Mouse (Mus musculus): ENCODE measurements around the gene Cd209d. TPM values are rescaled to one million over a fixed set of nuclear protein-coding genes. Genes with fewer than 3 reads are reported as not detected.
"Not testable (repeated sequence)": the region's sequence is repeated elsewhere in the genome, so short reads cannot be mapped to it uniquely, and the experiment has no call there.

The Cd209d gene
- polyA plus RNA-seq (2012; rRNA removed): not detected in 2 replicates

- Histone ChIP-seq H3K27ac (ENCODE audit: insufficient read depth, low read length) (no peak within 1 kb of the TSS), H3K4me1 (ENCODE audit: control insufficient read depth, insufficient read depth, low read length) (no peaks in the 10 kb centered on the region), H3K4me3 (ENCODE audit: insufficient read depth, low read length) (no peak within 1 kb of the TSS)
- TF ChIP-seq POLR2A (IDR thresholded peaks at IDR 0.05; ENCODE audit: extremely low read depth, insufficient read depth, low read length): no peak
- TF ChIP-seq CTCF (IDR thresholded peaks at IDR 0.05; ENCODE audit: extremely low read depth, insufficient read depth, low read length): no peak
These were observed at the start of gene Cd209d for GRCm38 (mm10) chr8:3878455-3878854. TSS of gene Cd209d (minus strand) at chr8:3878555.

DNA sequence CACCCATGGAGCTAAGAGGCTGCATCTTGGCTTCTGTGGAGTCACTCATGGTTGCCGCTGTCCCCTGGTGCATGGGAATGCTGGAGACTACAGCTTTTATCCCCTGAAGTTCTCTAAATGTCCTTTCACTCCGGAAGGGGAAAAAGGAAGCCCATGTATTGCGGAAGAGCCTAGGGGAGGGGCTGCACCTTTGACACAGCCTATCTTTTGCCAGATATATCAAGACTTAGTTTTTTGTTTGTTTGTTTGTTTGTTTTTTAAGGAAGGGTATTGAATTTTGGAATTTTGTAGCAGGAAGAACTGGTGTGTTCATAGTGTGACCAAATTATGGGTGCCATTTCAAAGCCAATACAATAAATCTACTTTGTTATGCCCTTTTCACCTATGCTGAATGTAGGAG lies 48.4 kb upstream of the Cd209d start, which contains the start of gene Cd209b:
Gene Cd209b (minus strand): TSS at position 101 of the 400 bp plus-strand sequence.
- no peak within 1 kb of the TSS for H3K4me3 ChIP-seq (ENCODE audit: insufficient read depth, low read length)
- H3K27ac ChIP-seq (ENCODE audit: insufficient read depth, low read length): no peak within 1 kb of the TSS
- TF ChIP-seq POLR2A (IDR thresholded peaks at IDR 0.05; ENCODE audit: extremely low read depth, insufficient read depth, low read length): no peak
- TF ChIP-seq CTCF (IDR thresholded peaks at IDR 0.05; ENCODE audit: extremely low read depth, insufficient read depth, low read length): no peak
- no peaks in the 10 kb centered on the region for H3K4me1 ChIP-seq (ENCODE audit: control insufficient read depth, insufficient read depth, low read length)

- Histone ChIP-seq H3K4me1 (ENCODE audit: control insufficient read depth, insufficient read depth, low read length) (no peaks in the 10 kb centered on the region), H3K27ac (ENCODE audit: insufficient read depth, low read length) (no peak overlapping the region), H3K4me3 (ENCODE audit: insufficient read depth, low read length) (no peak overlapping the region)
- TF ChIP-seq CTCF (IDR thresholded peaks at IDR 0.05; ENCODE audit: extremely low read depth, insufficient read depth, low read length) (no peak), POLR2A (IDR thresholded peaks at IDR 0.05; ENCODE audit: extremely low read depth, insufficient read depth, low read length) (no peak)
These were observed 2.2 kb downstream of the Cd209d start for GRCm38 (mm10) chr8:3876121-3876520.

GRCm38 (mm10) chr8:3862736-3863135 lies 15.6 kb downstream of the Cd209d start:
- H3K27ac ChIP-seq (ENCODE audit: insufficient read depth, low read length); H3K4me3 ChIP-seq (ENCODE audit: insufficient read depth, low read length); H3K4me1 ChIP-seq (ENCODE audit: control insufficient read depth, insufficient read depth, low read length): not testable (repeated sequence)

DNA sequence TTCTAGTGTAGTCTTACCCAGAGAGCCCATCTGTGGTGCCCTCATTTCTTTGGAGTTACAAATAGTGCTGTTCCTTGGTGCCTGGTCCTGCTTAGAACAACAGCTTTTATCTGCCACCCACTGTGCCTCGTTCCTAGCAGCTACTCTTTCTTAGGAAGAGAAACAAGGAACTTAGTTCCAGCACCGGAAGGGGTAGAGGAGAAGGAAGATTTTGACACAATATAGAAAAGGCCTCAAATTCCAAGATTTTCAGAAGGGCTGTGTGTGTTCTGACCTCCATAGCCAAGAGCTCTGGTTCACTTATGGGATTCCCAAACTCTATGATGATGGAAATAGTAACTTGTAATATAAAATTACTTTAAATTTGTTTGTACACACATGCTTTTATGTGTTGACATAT lies 24.1 kb downstream of the Cd209d start, which contains the start of gene Cd209e:
Gene Cd209e (minus strand): TSS at position 101 of the 400 bp plus-strand sequence.
- H3K4me1 ChIP-seq (ENCODE audit: control insufficient read depth, insufficient read depth, low read length): no peaks in the 10 kb centered on the region
- no peak within 1 kb of the TSS for H3K4me3 ChIP-seq (ENCODE audit: insufficient read depth, low read length)
- TF ChIP-seq CTCF (IDR thresholded peaks at IDR 0.05; ENCODE audit: extremely low read depth, insufficient read depth, low read length) (no peak), POLR2A (IDR thresholded peaks at IDR 0.05; ENCODE audit: extremely low read depth, insufficient read depth, low read length) (no peak)
- no peak within 1 kb of the TSS for H3K27ac ChIP-seq (ENCODE audit: insufficient read depth, low read length)

Other genes with a start within 250 kb of the Cd209d start
- 274 and 285 TPM in 2 replicates for gene Stxbp2, start 247.6 kb downstream of the Cd209d start, polyA plus RNA-seq (2012; rRNA removed)
- 1.7 and 2.2 TPM in 2 replicates for gene Retn, start 222.8 kb downstream of the Cd209d start, polyA plus RNA-seq (2012; rRNA removed)
- 0.19 and 0.26 TPM in 2 replicates for gene Mcemp1, start 212.8 kb downstream of the Cd209d start, polyA plus RNA-seq (2012; rRNA removed)
- gene Fcor, start 206.2 kb downstream of the Cd209d start, polyA plus RNA-seq (2012; rRNA removed): 19.6 and 23.0 TPM in 2 replicates
- gene Trappc5, start 202.3 kb downstream of the Cd209d start, polyA plus RNA-seq (2012; rRNA removed): 32.7 and 33.4 TPM in 2 replicates
- 0.08 and 0.23 TPM in 2 replicates for gene Fcer2a, start 184.4 kb downstream of the Cd209d start, polyA plus RNA-seq (2012; rRNA removed)
- gene Clec4g, start 157.9 kb downstream of the Cd209d start, polyA plus RNA-seq (2012; rRNA removed): 0.13 and 0.15 TPM in 2 replicates
- 0.17 and 0.32 TPM in 2 replicates for gene Cd209a, start 129.6 kb downstream of the Cd209d start, polyA plus RNA-seq (2012; rRNA removed)
- gene Cd209e, start 24.2 kb downstream of the Cd209d start, polyA plus RNA-seq (2012; rRNA removed): not detected in 2 replicates
- gene Cd209b, start 48.3 kb upstream of the Cd209d start, polyA plus RNA-seq (2012; rRNA removed): 0.10 and 0.19 TPM in 2 replicates
- gene Cd209c, start 76.2 kb upstream of the Cd209d start, polyA plus RNA-seq (2012; rRNA removed): 0.40 and 0.42 TPM in 2 replicates
- gene Cd209f, start 227.3 kb upstream of the Cd209d start, polyA plus RNA-seq (2012; rRNA removed): 0.54 and 0.61 TPM in 2 replicates

All from cortical plate, adult 2 months (tissue).